Mouse (Mus musculus) kidney, postnatal 0 days (tissue): Measurements from ENCODE around the gene Ube2o. TPM values are rescaled to one million over a fixed set of nuclear protein-coding genes. Genes with fewer than 3 reads are reported as not detected.

Experiments
- ATAC-seq: fragments of 200-750 bp; cut with Nextera tagmentation; replicated peaks from 2 replicates; pipeline ENCODE4 v1.8.0; 2017; ENCODE audit warnings: low read depth, moderate number of reproducible peaks, moderate TSS enrichment, moderate library complexity; ENCODE audit not compliant: low FRiP score
- DNase-seq: peaks from one replicate; pipeline ENCODE4 v3.0.0-alpha.2; 2016; ENCODE audit warnings: low spot score
- H3K27ac ChIP-seq: fragments of 300-500 bp; sonication (generic); 2 replicates; pipeline ENCODE4 v1.5.1; 2014; ENCODE audit warnings: mild to moderate bottlenecking
- H3K27me3 ChIP-seq: fragments of 300-500 bp; sonication (generic); 2 replicates; pipeline ENCODE4 v1.6.1; 2014; ENCODE audit warnings: low read length, mixed read lengths; ENCODE audit not compliant: insufficient read depth
- H3K36me3 ChIP-seq: fragments of 300-500 bp; sonication (generic); 2 replicates; pipeline ENCODE4 v1.6.1; 2014; ENCODE audit warnings: low read length, mixed read lengths; ENCODE audit not compliant: insufficient read depth
- H3K4me1 ChIP-seq: fragments of 300-500 bp; sonication (generic); replicated peaks from 2 replicates; pipeline ENCODE4 v1.6.1; 2014; ENCODE audit warnings: antibody characterized with exemption, low read length, mixed read lengths; ENCODE audit not compliant: insufficient read depth
- H3K4me2 ChIP-seq: fragments of 300-500 bp; sonication (generic); 2 replicates; pipeline ENCODE4 v1.6.1; 2014; ENCODE audit warnings: mild to moderate bottlenecking, low read length, moderate library complexity, mixed read lengths
- H3K4me3 ChIP-seq: fragments of 300-500 bp; sonication (generic); replicated peaks from 2 replicates; pipeline ENCODE4 v1.5.1; 2014; ENCODE audit warnings: low read depth, low read length
- H3K9ac ChIP-seq: fragments of 300-500 bp; sonication (generic); 2 replicates; pipeline ENCODE4 v1.6.1; 2014; ENCODE audit warnings: low read depth, low read length
- H3K9me3 ChIP-seq: fragments of 300-500 bp; sonication (generic); replicated peaks from 2 replicates; pipeline ENCODE4 v1.6.1; 2016; ENCODE audit warnings: low read length, inconsistent platforms, mixed read lengths
- CTCF ChIP-seq: IDR thresholded peaks from 2 replicates; pipeline ENCODE4 v1.5.1; 2016; ENCODE audit warnings: antibody characterized with exemption, low read depth, mild to moderate bottlenecking, moderate library complexity
- WGBS: fragments of 180-500 bp; shearing (Covaris S2); extraction: QIAGEN DNeasy Blood & Tissue Kit; methylation state at CpG from one replicate; pipeline ENCODE4 v1.1.7; 2014; 5-methylcytosine and 5-hydroxymethylcytosine counted together
- polyA plus RNA-seq: library from polyadenylated mRNA; unstranded; fragments of >200 nt; fragmentation: Nextera tagmentation; extraction: Ambion mirVana; gene quantifications from 2 replicates; pipeline ENCODE4 v1.2.1, GENCODE M21; 2015

Ube2o gene
- polyA plus RNA-seq, 1 experiment from 2014 or later = 8.9 TPM

DNA sequence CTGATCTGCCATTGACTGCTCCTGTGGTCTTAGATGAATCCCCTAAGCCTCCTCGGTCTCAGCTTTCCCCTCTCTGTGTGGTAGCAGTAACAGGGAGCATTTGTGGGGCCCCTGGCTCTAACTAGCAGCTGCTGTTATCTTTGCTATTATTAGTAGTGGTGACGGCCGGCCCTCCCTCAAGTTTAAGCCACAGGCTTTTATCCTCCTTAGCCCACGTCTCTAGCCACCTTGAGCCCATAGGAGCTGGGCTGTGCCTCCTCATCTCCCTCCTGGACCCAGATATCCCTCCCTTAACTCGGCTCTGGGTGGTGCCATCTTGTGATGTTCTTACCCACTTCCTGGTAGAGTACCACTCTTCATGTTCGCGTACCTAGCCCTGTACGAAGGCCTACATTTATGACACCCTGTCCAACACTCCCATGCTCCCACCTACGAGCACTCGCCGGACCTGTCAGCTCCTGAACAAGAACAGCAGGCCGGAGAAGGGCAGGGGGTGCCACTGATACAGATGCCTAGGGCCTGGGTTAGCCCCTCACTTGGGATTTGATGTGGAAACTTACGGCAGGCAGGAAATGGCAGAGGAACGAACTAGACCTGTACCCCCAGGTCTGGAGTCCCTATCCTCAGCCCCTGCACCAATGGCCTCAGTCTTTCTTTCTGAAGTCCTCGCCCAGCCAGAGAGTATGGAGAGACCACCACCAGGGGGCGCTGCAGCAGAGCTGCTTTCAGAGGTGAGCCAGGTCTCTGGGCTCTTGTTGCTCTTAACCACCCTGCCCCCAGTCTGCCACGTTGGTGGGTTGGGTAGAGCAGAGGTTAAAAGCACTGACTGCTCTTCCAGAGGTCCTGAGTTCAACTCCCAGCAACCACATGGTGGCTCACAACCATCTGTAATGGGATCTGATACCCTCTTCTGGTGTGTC lies 44.1 kb upstream of the Ube2o start:
- no peak for DNase-seq
- no peak overlapping the region for H3K27ac ChIP-seq
- H3K4me1 ChIP-seq = peaks cover 29% of the 10 kb centered on the region
- no peaks in the 10 kb centered on the region for H3K27me3 ChIP-seq
- H3K9ac ChIP-seq = no peak overlapping the region
- H3K36me3 ChIP-seq = no peaks in the 10 kb centered on the region
- no peak for ATAC-seq
- WGBS = 81% methylated on average over 17 of the region's 17 CpGs
- no peak overlapping the region for H3K4me3 ChIP-seq
- no peak overlapping the region for H3K4me2 ChIP-seq
- H3K9me3 ChIP-seq = no peaks in the 10 kb centered on the region
- TF ChIP-seq CTCF = peak; percentile 71

DNA sequence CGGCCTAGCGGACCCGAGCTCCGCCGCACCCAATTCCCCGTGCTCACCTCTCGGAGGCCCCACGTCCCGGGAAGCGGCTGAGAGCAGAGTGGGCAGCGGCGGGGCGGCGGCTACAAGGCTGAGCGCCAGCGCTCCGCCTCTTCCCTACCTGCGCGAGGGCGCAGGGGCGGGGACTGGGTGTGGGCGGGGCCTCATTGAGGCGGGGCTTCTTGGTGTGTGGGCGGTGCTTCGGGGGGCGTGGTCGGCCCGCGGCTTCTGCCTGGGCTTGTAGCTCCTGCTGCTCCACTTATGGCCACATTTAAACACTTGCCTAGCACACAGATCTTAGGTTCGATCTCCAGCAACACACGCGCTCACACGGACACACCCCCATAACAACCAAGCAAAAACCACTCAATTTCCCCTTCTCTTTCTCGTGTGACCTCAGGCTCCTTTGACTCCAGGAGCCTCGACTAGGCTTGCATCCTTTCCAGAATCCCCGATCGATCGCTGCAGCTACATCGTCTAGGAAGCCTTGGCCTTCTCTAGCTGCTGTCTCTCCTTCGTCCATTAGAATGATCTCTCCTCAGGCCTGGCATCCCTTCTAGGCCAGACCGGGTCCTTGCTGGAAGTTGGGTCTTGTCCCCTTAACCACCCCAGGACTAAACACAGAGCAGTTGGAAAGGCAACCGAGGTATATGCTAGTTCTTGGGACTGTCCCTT lies 43.0 kb upstream of the Ube2o start:
- no peaks in the 10 kb centered on the region for H3K36me3 ChIP-seq
- peak overlapping the region; percentile 81 for H3K4me3 ChIP-seq
- ATAC-seq (peak; percentile 40), DNase-seq (peak; percentile 70)
- 14% methylated on average over 36 of the region's 42 CpGs for WGBS
- peaks cover 36% of the 10 kb centered on the region for H3K4me1 ChIP-seq
- H3K9ac ChIP-seq = peak overlapping the region; percentile 83
- peak overlapping the region; percentile 95 for H3K4me2 ChIP-seq
- H3K9me3 ChIP-seq = no peaks in the 10 kb centered on the region
- peak overlapping the region; percentile 64 for H3K27ac ChIP-seq
- H3K27me3 ChIP-seq = no peaks in the 10 kb centered on the region
- no peak for TF ChIP-seq CTCF

DNA sequence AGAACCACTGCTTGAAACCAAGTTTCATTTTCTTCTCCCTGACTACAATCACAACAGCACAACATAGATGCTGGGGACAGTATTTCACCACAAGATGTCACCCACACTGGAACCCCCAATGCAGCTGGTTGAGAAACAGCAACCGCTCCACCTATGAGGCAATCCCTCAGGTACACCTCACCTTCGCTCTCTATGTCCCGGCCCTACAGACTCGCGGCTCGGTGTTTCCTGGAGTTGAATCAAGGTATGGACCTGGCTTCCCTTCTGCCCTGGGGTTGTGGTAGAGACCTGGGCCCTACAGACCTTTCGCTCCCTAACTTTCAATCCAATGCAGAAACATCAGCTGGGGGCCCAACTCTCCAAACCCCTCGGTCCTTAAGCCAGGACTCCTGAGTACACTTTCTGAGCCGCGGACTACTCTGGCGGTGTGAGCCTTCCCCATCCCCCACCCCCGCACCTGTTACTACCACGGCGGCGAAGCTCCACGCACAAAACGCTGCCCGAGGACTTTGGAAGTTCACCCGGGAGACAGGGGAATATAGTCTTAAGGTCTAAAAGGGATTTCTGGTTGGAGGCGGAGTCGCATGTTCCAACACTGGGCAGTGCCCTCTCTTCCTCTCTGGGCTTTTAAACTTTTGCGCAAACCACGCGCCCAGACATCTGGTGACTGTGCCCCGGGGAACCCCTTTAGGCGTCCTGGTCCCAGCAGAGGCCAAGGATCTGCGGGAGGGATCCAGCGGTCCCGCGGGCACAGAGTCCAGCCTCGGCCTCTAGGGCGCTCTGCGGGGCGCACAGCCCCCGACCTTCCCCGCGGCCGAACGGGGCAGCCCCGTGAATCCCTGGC lies 42.3 kb upstream of the Ube2o start:
- H3K9me3 ChIP-seq = no peaks in the 10 kb centered on the region
- 8% methylated on average over 40 of the region's 40 CpGs for WGBS
- peak overlapping the region; percentile 64 for H3K27ac ChIP-seq
- peak; percentile 22; the same call in 1 of the 2 replicates for ATAC-seq
- no peaks in the 10 kb centered on the region for H3K27me3 ChIP-seq
- peak overlapping the region; percentile 81 for H3K4me3 ChIP-seq
- peak overlapping the region; percentile 95 for H3K4me2 ChIP-seq
- H3K9ac ChIP-seq = peak overlapping the region; percentile 83
- H3K4me1 ChIP-seq = peaks cover 41% of the 10 kb centered on the region
- H3K36me3 ChIP-seq = no peaks in the 10 kb centered on the region
- DNase-seq = no peak
- no peak; the same call in none of the 2 replicates for TF ChIP-seq CTCF

DNA sequence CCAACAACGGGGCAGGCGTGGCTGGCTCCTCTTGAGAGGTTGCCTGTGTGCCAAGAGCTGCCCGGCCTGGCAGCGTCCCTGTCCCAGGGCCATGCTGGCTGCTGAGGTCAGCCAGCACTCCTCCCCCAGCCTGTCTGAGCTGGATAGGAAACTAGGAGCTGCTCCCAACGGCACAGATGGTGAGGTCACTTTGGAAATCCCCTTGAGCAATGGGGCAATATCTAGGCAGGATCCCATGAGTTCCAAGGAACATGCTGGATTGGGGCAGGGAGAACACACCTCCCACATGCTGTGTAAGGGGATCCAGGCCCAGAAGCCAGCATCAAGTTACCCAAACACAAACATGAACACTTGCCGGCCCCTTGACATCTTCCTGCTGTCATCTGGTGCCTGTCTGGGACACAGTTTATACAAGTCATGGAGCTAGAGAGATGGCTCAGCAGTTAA lies 40.0 kb upstream of the Ube2o start:
- Histone ChIP-seq H3K4me3 (no peak overlapping the region), H3K27me3 (no peaks in the 10 kb centered on the region), H3K9ac (no peak overlapping the region), H3K4me1 (peaks cover 48% of the 10 kb centered on the region), H3K27ac (peak overlapping the region; percentile 25), H3K9me3 (no peaks in the 10 kb centered on the region), H3K4me2 (peak overlapping the region; percentile 22), H3K36me3 (no peaks in the 10 kb centered on the region)
- WGBS = 10% methylated on average over 6 of the region's 6 CpGs
- DNase-seq = peak; percentile 92
- TF ChIP-seq CTCF = no peak
- peak; percentile 52 for ATAC-seq

DNA sequence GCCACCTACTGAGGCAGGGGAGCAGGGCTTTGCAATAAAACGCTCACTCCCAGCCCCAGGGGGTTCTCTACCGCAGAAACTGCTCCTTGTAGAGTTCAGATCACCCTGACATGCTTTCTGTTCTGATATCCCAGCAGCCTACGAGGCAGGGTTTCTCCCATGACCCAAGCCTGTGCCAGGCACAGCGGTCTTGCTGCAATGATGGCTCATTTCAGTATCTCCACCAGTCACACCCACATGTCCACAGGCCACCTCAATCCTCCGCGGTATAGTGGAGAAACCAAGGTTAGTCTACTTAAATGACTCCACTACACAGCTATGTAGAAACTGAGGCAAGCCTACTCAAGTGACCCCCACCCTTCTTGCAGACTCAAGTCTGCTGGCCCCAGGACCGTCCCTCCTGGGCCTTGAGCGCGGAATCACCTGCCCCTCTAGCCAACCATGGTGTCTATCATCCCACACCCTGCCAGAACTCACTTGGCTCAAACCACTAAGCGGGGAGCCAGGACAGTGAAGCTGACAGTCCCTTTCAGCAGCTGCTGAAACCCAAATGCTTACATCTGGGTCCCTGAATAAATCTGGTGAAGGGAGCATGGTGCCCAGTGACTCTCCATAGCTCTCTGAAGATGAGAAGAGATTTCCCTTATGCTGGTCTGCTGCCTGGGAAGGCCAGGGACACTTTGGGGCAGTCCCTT lies 39.5 kb upstream of the Ube2o start:
- Histone ChIP-seq H3K9me3 (no peaks in the 10 kb centered on the region), H3K36me3 (no peaks in the 10 kb centered on the region), H3K4me2 (peak overlapping the region; percentile 22), H3K9ac (no peak overlapping the region), H3K27me3 (no peaks in the 10 kb centered on the region), H3K27ac (peak overlapping the region; percentile 25), H3K4me3 (no peak overlapping the region), H3K4me1 (peaks cover 52% of the 10 kb centered on the region)
- DNase-seq = no peak
- TF ChIP-seq CTCF = no peak
- WGBS = 70% methylated on average over 10 of the region's 10 CpGs
- ATAC-seq = no peak
